21 mouse cellular contexts compared by ENCODE assay signal in genomic region chr11:106728402-106729366, GRCm38 (mm10). TPM values are rescaled to one million over a fixed set of nuclear protein-coding genes. Genes with fewer than 3 reads are reported as not detected.
A peak's percentile ranks its signal among the peaks of the same experiment; 100 is the strongest.
DNase-seq lines count a peak whose midpoint lies in the region; ATAC-seq and TF ChIP-seq lines count a peak whose summit lies in the region.
"Had no signal": no experiment of that assay in that cellular context is flagged by ENCODE, and none has a peak within 500 bp of the region (broad histone marks: within the 10 kb centered on the region; RNA-seq: fewer than 3 reads in every experiment).

No protein-coding gene starts in this region.

- TF ChIP-seq EP300 in liver, postnatal 0 days (IDR thresholded peaks at IDR 0.05; ENCODE audit: low read depth): 0 out of 2 replicates have a peak, but pooled peaks have one; percentile 19

- DNase-seq in heart, adult 18-20 months: peak; percentile 60 to 83
- no peak for DNase-seq in heart, postnatal 4 days
- no peak for DNase-seq in liver, postnatal 0 days
- no peak for DNase-seq in kidney, adult 2 months
- DNase-seq in spleen, adult 18-20 months: no peak
- DNase-seq: B cell, adult 2 months; cerebellum, adult 9-10 months; gastrocnemius, postnatal 14 days; kidney, postnatal 14 days; lung, postnatal 14 days; right cerebral cortex, adult 18-20 months; thymus, postnatal 14 days had no signal

- WGBS in heart, embryonic 15.5 days: 64% methylated on average over 10 of the region's 10 CpGs
- 48% methylated on average over 10 of the region's 10 CpGs for WGBS in liver, postnatal 0 days (ENCODE audit: insufficient replicate concordance)
- WGBS in kidney, adult 2 months: 87% methylated on average over 10 of the region's 10 CpGs

- peaks cover 23% of the 10 kb centered on the region for H3K4me1 ChIP-seq in heart, embryonic 15.5 days (replicated peaks)
- peaks cover 12% of the 10 kb centered on the region for H3K4me1 ChIP-seq in liver, postnatal 0 days (ENCODE audit: insufficient read depth)
- H3K4me1 ChIP-seq in kidney, adult 2 months (ENCODE audit: control insufficient read depth, insufficient read depth, low read length): no peaks in the 10 kb centered on the region

- TF ChIP-seq POLR2A in kidney, adult 2 months (IDR thresholded peaks at IDR 0.05; ENCODE audit: low read depth, low read length): no peak

- no peak overlapping the region for H3K9ac ChIP-seq in heart, embryonic 15.5 days
- H3K9ac ChIP-seq in liver, postnatal 0 days (replicated peaks): no peak overlapping the region
- H3K9ac ChIP-seq: embryonic facial prominence, embryonic 13.5 days; intestine, embryonic 15.5 days; limb, embryonic 12.5 days; midbrain, embryonic 13.5 days; neural tube, embryonic 13.5 days had no signal

- no peaks in the 10 kb centered on the region for H3K36me3 ChIP-seq in heart, embryonic 15.5 days
- H3K36me3 ChIP-seq in liver, postnatal 0 days (replicated peaks; ENCODE audit: insufficient read depth, low read length): no peaks in the 10 kb centered on the region
- H3K36me3 ChIP-seq in kidney, adult 2 months (ENCODE audit: control insufficient read depth, insufficient read depth, low read length): no peaks in the 10 kb centered on the region
- H3K36me3 ChIP-seq: embryonic facial prominence, embryonic 13.5 days; intestine, embryonic 15.5 days; limb, embryonic 12.5 days; midbrain, embryonic 13.5 days; neural tube, embryonic 13.5 days had no signal

- H3K27ac ChIP-seq in heart, embryonic 15.5 days: peak overlapping the region; percentile 11
- H3K27ac ChIP-seq in liver, postnatal 0 days (ENCODE audit: low read depth): no peak overlapping the region
- no peak overlapping the region for H3K27ac ChIP-seq in kidney, adult 2 months (ENCODE audit: insufficient read depth, low read depth, low read length)
- H3K27ac ChIP-seq: embryonic facial prominence, embryonic 13.5 days; intestine, embryonic 15.5 days; limb, embryonic 12.5 days; midbrain, embryonic 13.5 days; neural tube, embryonic 13.5 days had no signal

- ATAC-seq in common myeloid progenitor, adult 5-6 weeks (replicated peaks; ENCODE audit: low read depth, poor library complexity, severe bottlenecking): 0 out of 2 replicates have a peak, but pooled peaks have one; percentile 28
- ATAC-seq in heart, embryonic 15.5 days (replicated peaks; ENCODE audit: insufficient number of reproducible peaks, insufficient read depth, low FRiP score, low read depth): peak; percentile 42; the same call in 1 of the 2 replicates
- ATAC-seq in liver, postnatal 0 days: peak; percentile 54
- no peak for ATAC-seq in granulocyte monocyte progenitor cell, adult 5-6 weeks (replicated peaks; ENCODE audit: poor library complexity, severe bottlenecking)
- ATAC-seq: forebrain, embryonic 14.5 days; intestine, embryonic 15.5 days; midbrain, embryonic 13.5 days had no signal

- no peaks in the 10 kb centered on the region for H3K27me3 ChIP-seq in heart, embryonic 15.5 days
- no peaks in the 10 kb centered on the region for H3K27me3 ChIP-seq in liver, postnatal 0 days (ENCODE audit: insufficient read depth, low read length)
- H3K27me3 ChIP-seq in kidney, adult 2 months (replicated peaks; ENCODE audit: control insufficient read depth, insufficient read depth, low read length): no peaks in the 10 kb centered on the region
- H3K27me3 ChIP-seq: embryonic facial prominence, embryonic 13.5 days; intestine, embryonic 15.5 days; limb, embryonic 12.5 days; midbrain, embryonic 13.5 days; neural tube, embryonic 13.5 days had no signal

- no peak for TF ChIP-seq CTCF in liver, postnatal 0 days (IDR thresholded peaks at IDR 0.05; ENCODE audit: low read depth)
- no peak for TF ChIP-seq CTCF in kidney, adult 2 months (conservative IDR thresholded peaks at IDR 0.05; ENCODE audit: insufficient read depth, insufficient read length, low read depth, low read length)

- H3K4me2 ChIP-seq in heart, embryonic 15.5 days: no peak overlapping the region
- no peak overlapping the region for H3K4me2 ChIP-seq in liver, postnatal 0 days (ENCODE audit: low read depth, low read length)
- H3K4me2 ChIP-seq: embryonic facial prominence, embryonic 13.5 days; intestine, embryonic 15.5 days; limb, embryonic 12.5 days; midbrain, embryonic 13.5 days; neural tube, embryonic 13.5 days had no signal

- no peak overlapping the region for H3K4me3 ChIP-seq in heart, embryonic 15.5 days
- H3K4me3 ChIP-seq in liver, postnatal 0 days (ENCODE audit: low read depth, low read length): no peak overlapping the region
- no peak overlapping the region for H3K4me3 ChIP-seq in kidney, adult 2 months (ENCODE audit: insufficient read depth, low read depth, low read length)
- H3K4me3 ChIP-seq: embryonic facial prominence, embryonic 13.5 days; intestine, embryonic 15.5 days; limb, embryonic 12.5 days; midbrain, embryonic 13.5 days; neural tube, embryonic 13.5 days had no signal

- no peaks in the 10 kb centered on the region for H3K9me3 ChIP-seq in heart, embryonic 15.5 days (replicated peaks)
- H3K9me3 ChIP-seq in liver, postnatal 0 days (ENCODE audit: low read length): no peaks in the 10 kb centered on the region
- H3K9me3 ChIP-seq: intestine, embryonic 15.5 days; limb, embryonic 12.5 days; midbrain, embryonic 13.5 days; neural tube, embryonic 13.5 days had no signal

RNA-seq across cellular contexts. Expression of gene Pecam1, which starts 21.7 kb away (rescaled TPM):
- total RNA-seq in heart, adult 18-20 months (2021): 100 to 1,000 TPM in 1 of 2 experiments, 10 to 100 TPM in 1; 91.5 to 105 TPM
- total RNA-seq in heart, postnatal 4 days (2021): 100 to 1,000 TPM; 183 TPM
- total RNA-seq in common myeloid progenitor, adult 5-6 weeks (2017): 42.0 and 56.8 TPM in 2 replicates
- polyA plus RNA-seq in heart, embryonic 15.5 days (2015; fragmentation: Nextera tagmentation; extraction: Ambion mirVana): 69.2 and 78.7 TPM in 2 replicates
- 9.2 TPM in 2 replicates for polyA plus RNA-seq in liver, postnatal 0 days (2015; fragmentation: Nextera tagmentation; extraction: Ambion mirVana)
- polyA plus RNA-seq in kidney, adult 2 months (2012; rRNA removed): 56.8 and 60.4 TPM in 2 replicates
- total RNA-seq in granulocyte monocyte progenitor cell, adult 5-6 weeks (2014; fragmentation: Nextera tagmentation): 69.6 and 75.1 TPM in 2 replicates
- 46.1 and 46.6 TPM in 2 replicates for total RNA-seq in granulocyte monocyte progenitor cell, adult 5-6 weeks (2017)

RNA-seq across cellular contexts. Expression of gene Milr1, which starts 22.3 kb away (rescaled TPM):
- total RNA-seq in heart, adult 18-20 months (2021): 1 to 10 TPM in 1 of 2 experiments, under 1 TPM in 1; 0.54 to 1.7 TPM
- total RNA-seq in heart, postnatal 4 days (2021): under 1 TPM; 0.55 to 0.86 TPM
- 54.7 and 67.1 TPM in 2 replicates for total RNA-seq in common myeloid progenitor, adult 5-6 weeks (2017)
- 0.88 and 2.6 TPM in 2 replicates for polyA plus RNA-seq in heart, embryonic 15.5 days (2015; fragmentation: Nextera tagmentation; extraction: Ambion mirVana)
- polyA plus RNA-seq in liver, postnatal 0 days (2015; fragmentation: Nextera tagmentation; extraction: Ambion mirVana): 4.1 and 5.1 TPM in 2 replicates
- 0.27 and 0.66 TPM in 2 replicates for polyA plus RNA-seq in kidney, adult 2 months (2012; rRNA removed)
- total RNA-seq in granulocyte monocyte progenitor cell, adult 5-6 weeks (2014; fragmentation: Nextera tagmentation): 50.5 and 64.3 TPM in 2 replicates
- total RNA-seq in granulocyte monocyte progenitor cell, adult 5-6 weeks (2017): 72.3 and 85.6 TPM in 2 replicates

RNA-seq across cellular contexts. Expression of gene Polg2, which starts 50.7 kb away (rescaled TPM):
- 1 to 10 TPM; 3.5 to 4.6 TPM for total RNA-seq in heart, adult 18-20 months (2021)
- 1 to 10 TPM; 3.1 to 3.4 TPM for total RNA-seq in heart, postnatal 4 days (2021)
- total RNA-seq in common myeloid progenitor, adult 5-6 weeks (2017): 12.6 and 16.8 TPM in 2 replicates
- polyA plus RNA-seq in heart, embryonic 15.5 days (2015; fragmentation: Nextera tagmentation; extraction: Ambion mirVana): 6.6 and 9.0 TPM in 2 replicates
- 7.9 and 8.4 TPM in 2 replicates for polyA plus RNA-seq in liver, postnatal 0 days (2015; fragmentation: Nextera tagmentation; extraction: Ambion mirVana)
- polyA plus RNA-seq in kidney, adult 2 months (2012; rRNA removed): 6.3 and 7.2 TPM in 2 replicates
- 11.0 and 27.3 TPM in 2 replicates for total RNA-seq in granulocyte monocyte progenitor cell, adult 5-6 weeks (2014; fragmentation: Nextera tagmentation)
- 13.0 and 18.4 TPM in 2 replicates for total RNA-seq in granulocyte monocyte progenitor cell, adult 5-6 weeks (2017)

Comparison
In these comparisons a context has a peak if more than half of its experiments do, and no peak if none do; other contexts are left out.
1. DNase-seq: peak in heart, adult 18-20 months (2 of 2); none in heart, postnatal 4 days (single experiment), liver, postnatal 0 days (single experiment), kidney, adult 2 months (single experiment) and spleen, adult 18-20 months (0 of 2).
2. RNA of gene Milr1, which starts 22.3 kb away (total RNA-seq): 50.5 to 85.6 TPM in granulocyte monocyte progenitor cell, adult 5-6 weeks and 54.7 to 67.1 TPM in common myeloid progenitor, adult 5-6 weeks; 0.54 to 1.7 TPM in heart, adult 18-20 months and 0.55 to 0.86 TPM in heart, postnatal 4 days; every median in the first group is over 10 times any median in the second.